Mouse (Mus musculus): ENCODE results near the gene Hand2. TPM values are rescaled to one million over a fixed set of nuclear protein-coding genes. Genes with fewer than 3 reads are reported as not detected.

The Hand2 gene
- polyA plus RNA-seq, 1 experiment from 2014 or later: 11.4 TPM

- Histone ChIP-seq H3K27me3 (peaks cover 48% of the 10 kb centered on the region), H3K4me1 (peaks cover 26% of the 10 kb centered on the region), H3K4me3 (0 out of 2 replicates have a peak overlapping the region, but pooled peaks have one; percentile 8), H3K36me3 (no peaks in the 10 kb centered on the region), H3K4me2 (replicated peaks) (peak overlapping the region; percentile 75), H3K27ac (no peak overlapping the region; the same call in 1 of the 2 replicates), H3K9ac (0 out of 2 replicates have a peak overlapping the region, but pooled peaks have one; percentile 45), H3K9me3 (no peaks in the 10 kb centered on the region)
- ATAC-seq (ENCODE audit: low FRiP score, low read depth): no peak
Observed at GRCm38 (mm10) chr8:57317107-57317506, 3.7 kb upstream of the Hand2 start.

- Histone ChIP-seq H3K4me2 (replicated peaks) (peak overlapping the region; percentile 75), H3K4me3 (peak overlapping the region; percentile 81), H3K4me1 (peaks cover 18% of the 10 kb centered on the region), H3K9ac (peak overlapping the region; percentile 99), H3K27ac (peak overlapping the region; percentile 97; the same call in 1 of the 2 replicates), H3K9me3 (no peaks in the 10 kb centered on the region), H3K27me3 (peaks cover 43% of the 10 kb centered on the region), H3K36me3 (no peaks in the 10 kb centered on the region)
- 16% methylated on average over 5 of the region's 5 CpGs for WGBS
- no peak for ATAC-seq (ENCODE audit: low FRiP score, low read depth)
Observed at GRCm38 (mm10) chr8:57317890-57318480, 2.8 kb upstream of the Hand2 start.

GRCm38 (mm10) chr8:57319092-57319980 is 1.4 kb upstream of the Hand2 start:
- H3K36me3 ChIP-seq: no peaks in the 10 kb centered on the region
- H3K9me3 ChIP-seq: no peaks in the 10 kb centered on the region
- 5% methylated on average over 17 of the region's 17 CpGs for WGBS
- H3K27ac ChIP-seq: peak overlapping the region; percentile 97
- H3K27me3 ChIP-seq: peaks cover 32% of the 10 kb centered on the region
- peak overlapping the region; percentile 75 for H3K4me2 ChIP-seq (replicated peaks)
- H3K9ac ChIP-seq: peak overlapping the region; percentile 99
- peak overlapping the region; percentile 81 for H3K4me3 ChIP-seq
- ATAC-seq (ENCODE audit: low FRiP score, low read depth): no peak
- peaks cover 8% of the 10 kb centered on the region for H3K4me1 ChIP-seq

GRCm38 (mm10) chr8:57319981-57320585 is 700 bp upstream of the Hand2 start:
- under 1% methylated on average over 22 of the region's 22 CpGs for WGBS
- Histone ChIP-seq H3K27ac (peak overlapping the region; percentile 97), H3K9ac (peak overlapping the region; percentile 99), H3K9me3 (no peaks in the 10 kb centered on the region), H3K27me3 (peaks cover 30% of the 10 kb centered on the region), H3K4me2 (replicated peaks) (peak overlapping the region; percentile 75), H3K36me3 (no peaks in the 10 kb centered on the region), H3K4me1 (peaks cover 8% of the 10 kb centered on the region), H3K4me3 (peak overlapping the region; percentile 81)
- ATAC-seq (ENCODE audit: low FRiP score, low read depth): no peak; the same call in 1 of the 2 replicates

- H3K36me3 ChIP-seq: no peaks in the 10 kb centered on the region; the same call in 1 of the 2 replicates
- H3K4me1 ChIP-seq: peaks cover 27% of the 10 kb centered on the region
- H3K27ac ChIP-seq: peak overlapping the region; percentile 97
- peaks cover 36% of the 10 kb centered on the region for H3K27me3 ChIP-seq
- H3K4me3 ChIP-seq: peak overlapping the region; percentile 81
- no peaks in the 10 kb centered on the region for H3K9me3 ChIP-seq
- under 1% methylated on average over 57 of the region's 64 CpGs for WGBS
- H3K4me2 ChIP-seq (replicated peaks): peak overlapping the region; percentile 75
- no peak for ATAC-seq (ENCODE audit: low FRiP score, low read depth)
- H3K9ac ChIP-seq: peak overlapping the region; percentile 99
Observed at GRCm38 (mm10) chr8:57321898-57322895, 1.4 kb downstream of the Hand2 start.

GRCm38 (mm10) chr8:57322961-57323941 is 2.5 kb downstream of the Hand2 start:
- peak overlapping the region; percentile 75 for H3K4me2 ChIP-seq (replicated peaks)
- peak overlapping the region; percentile 97 for H3K27ac ChIP-seq
- whole genome bisulfite sequencing: 2% methylated on average over 31 of the region's 31 CpGs
- peaks cover 31% of the 10 kb centered on the region for H3K4me1 ChIP-seq
- no peaks in the 10 kb centered on the region for H3K9me3 ChIP-seq
- H3K27me3 ChIP-seq: peaks cover 34% of the 10 kb centered on the region
- H3K36me3 ChIP-seq: no peaks in the 10 kb centered on the region; the same call in 1 of the 2 replicates
- no peak for ATAC-seq (ENCODE audit: low FRiP score, low read depth)
- H3K4me3 ChIP-seq: peak overlapping the region; percentile 81
- peak overlapping the region; percentile 99 for H3K9ac ChIP-seq

GRCm38 (mm10) chr8:57324091-57324490 is 3.3 kb downstream of the Hand2 start:
- Histone ChIP-seq H3K9me3 (no peaks in the 10 kb centered on the region), H3K27ac (peak overlapping the region; percentile 97), H3K4me3 (peak overlapping the region; percentile 81), H3K27me3 (peaks cover 29% of the 10 kb centered on the region), H3K36me3 (no peaks in the 10 kb centered on the region; the same call in 1 of the 2 replicates), H3K9ac (peak overlapping the region; percentile 99), H3K4me1 (peaks cover 34% of the 10 kb centered on the region), H3K4me2 (replicated peaks) (peak overlapping the region; percentile 75)
- ATAC-seq (ENCODE audit: low FRiP score, low read depth): no peak
- WGBS: 5% methylated on average over 12 of the region's 12 CpGs

- 7% methylated on average over 5 of the region's 5 CpGs for WGBS
- Histone ChIP-seq H3K9ac (peak overlapping the region; percentile 78), H3K4me2 (replicated peaks) (peak overlapping the region; percentile 75), H3K27ac (peak overlapping the region; percentile 90), H3K4me3 (peak overlapping the region; percentile 81), H3K9me3 (no peaks in the 10 kb centered on the region), H3K36me3 (no peaks in the 10 kb centered on the region; the same call in 1 of the 2 replicates), H3K4me1 (peaks cover 38% of the 10 kb centered on the region), H3K27me3 (peaks cover 29% of the 10 kb centered on the region)
- no peak for ATAC-seq (ENCODE audit: low FRiP score, low read depth)
Observed at GRCm38 (mm10) chr8:57324671-57325070, 3.9 kb downstream of the Hand2 start.

GRCm38 (mm10) chr8:57325111-57325891 is 4.5 kb downstream of the Hand2 start:
- 3% methylated on average over 21 of the region's 21 CpGs for WGBS

More at GRCm38 (mm10) chr8:57325111-57325891, 4.5 kb downstream of the Hand2 start:
- Histone ChIP-seq H3K27me3 (peaks cover 35% of the 10 kb centered on the region), H3K9me3 (no peaks in the 10 kb centered on the region), H3K27ac (peak overlapping the region; percentile 90), H3K4me1 (peaks cover 38% of the 10 kb centered on the region), H3K36me3 (no peaks in the 10 kb centered on the region; the same call in 1 of the 2 replicates), H3K4me2 (replicated peaks) (peak overlapping the region; percentile 75), H3K9ac (peak overlapping the region; percentile 78), H3K4me3 (peak overlapping the region; percentile 81)
- no peak for ATAC-seq (ENCODE audit: low FRiP score, low read depth)

Data from limb, embryonic 13.5 days (tissue).